Mouse (Mus musculus) ovary, postnatal 14 days (tissue): Measurements from ENCODE around the gene Notch4.

Source experiments
- DNase-seq: peaks from one replicate; pipeline ENCODE4 v3.0.0; 2022; ENCODE audit warnings: low spot score

Gene Notch4

DNA sequence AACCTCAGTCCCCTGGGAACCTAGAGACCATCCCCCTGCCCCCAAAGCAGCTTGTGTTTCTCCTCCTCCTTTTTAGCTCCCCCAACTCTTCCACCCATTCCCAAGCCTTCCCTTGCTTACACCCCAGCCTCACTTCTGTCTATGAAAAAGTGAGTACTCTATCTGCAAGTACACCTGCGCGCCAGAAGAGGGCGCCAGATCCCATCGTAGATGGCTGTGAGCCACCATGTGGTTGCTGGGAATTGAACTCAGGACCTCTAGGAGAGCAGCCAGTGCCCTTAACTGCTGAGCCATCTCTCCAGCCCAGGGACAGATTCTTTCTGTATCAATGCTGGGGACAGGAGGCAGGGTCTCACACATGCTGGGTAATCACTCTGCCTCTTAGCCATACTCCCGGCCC is 7.8 kb downstream of the Notch4 start:
- no peak for DNase-seq

- DNase-seq, result no peak
Observed at GRCm38 (mm10) chr17:34572361-34572760, 8.3 kb downstream of the Notch4 start.

DNA sequence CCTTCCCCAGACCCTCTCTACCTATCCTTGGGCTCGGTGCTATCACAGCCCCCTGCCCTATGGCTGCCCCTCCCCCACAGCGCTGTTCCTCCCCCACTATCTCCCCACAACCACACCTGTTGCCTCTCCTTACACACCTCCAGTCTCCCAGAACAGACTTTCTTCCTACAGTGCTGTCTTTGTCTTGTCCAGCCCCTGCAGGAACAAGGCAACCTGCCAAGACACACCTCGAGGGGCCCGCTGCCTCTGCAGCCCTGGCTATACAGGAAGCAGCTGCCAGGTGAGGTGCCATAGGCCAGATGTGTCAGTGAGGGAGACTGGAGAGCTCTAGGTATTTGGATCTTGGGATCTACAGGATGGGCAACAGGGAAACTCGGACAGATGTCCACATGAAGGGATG is 12.5 kb downstream of the Notch4 start:
- DNase-seq, result no peak

- DNase-seq, result no peak
Observed at GRCm38 (mm10) chr17:34578070-34578469, 14.0 kb downstream of the Notch4 start.

DNA sequence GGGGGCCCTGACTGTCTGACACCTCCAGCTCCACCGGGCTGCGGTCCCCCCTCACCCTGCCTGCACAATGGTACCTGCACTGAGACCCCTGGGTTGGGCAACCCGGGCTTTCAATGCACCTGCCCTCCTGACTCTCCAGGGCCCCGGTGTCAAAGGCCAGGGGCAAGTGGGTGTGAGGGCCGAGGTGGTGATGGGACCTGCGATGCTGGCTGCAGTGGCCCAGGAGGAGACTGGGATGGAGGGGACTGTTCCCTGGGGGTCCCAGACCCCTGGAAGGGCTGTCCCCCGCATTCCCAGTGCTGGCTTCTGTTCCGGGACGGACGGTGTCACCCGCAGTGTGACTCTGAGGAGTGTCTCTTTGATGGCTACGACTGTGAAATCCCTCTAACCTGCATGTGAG is 18.5 kb downstream of the Notch4 start:
- DNase-seq, result no peak

- DNase-seq, result no peak
Observed at GRCm38 (mm10) chr17:34583397-34583796, 19.3 kb downstream of the Notch4 start.

GRCm38 (mm10) chr17:34583819-34584218 is 19.8 kb downstream of the Notch4 start:
- DNase-seq, result no peak

- DNase-seq, result no peak
Observed at GRCm38 (mm10) chr17:34585121-34585520, 21.1 kb downstream of the Notch4 start.

GRCm38 (mm10) chr17:34585877-34586771 is 22.1 kb downstream of the Notch4 start:
- no peak for DNase-seq

- peak; percentile 62 for DNase-seq
Observed at GRCm38 (mm10) chr17:34586796-34587422, 22.8 kb downstream of the Notch4 start.

GRCm38 (mm10) chr17:34587423-34587811 is 23.3 kb downstream of the Notch4 start:
- peak; percentile 95 for DNase-seq

DNA sequence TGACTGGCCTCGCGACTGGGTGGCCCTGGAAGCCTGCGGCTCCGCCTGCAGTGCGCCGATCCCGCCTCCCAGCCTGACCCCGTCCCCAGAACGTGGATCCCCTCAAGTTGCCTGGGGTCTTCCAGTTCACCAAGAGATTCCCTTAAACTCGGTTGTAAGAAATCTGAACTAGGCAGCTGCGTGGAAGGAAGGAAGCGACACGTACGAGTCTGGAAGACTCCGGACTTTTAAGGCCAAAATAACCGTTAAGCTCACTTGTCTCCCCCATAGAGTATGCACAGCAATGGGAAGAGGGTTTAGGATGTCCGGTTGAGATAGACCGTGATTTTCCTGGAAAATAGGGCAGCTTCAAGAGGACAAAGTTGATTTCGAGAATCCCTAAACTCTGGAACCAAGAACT is 23.7 kb downstream of the Notch4 start:
- DNase-seq, result no peak

GRCm38 (mm10) chr17:34588767-34589166 is 24.7 kb downstream of the Notch4 start:
- no peak for DNase-seq

- no peak for DNase-seq
Observed at GRCm38 (mm10) chr17:34589206-34589605, 25.1 kb downstream of the Notch4 start.

GRCm38 (mm10) chr17:34589681-34590101 is 25.6 kb downstream of the Notch4 start, which contains the start of gene Gpsm3:
TSS of gene Gpsm3 (plus strand) at chr17:34589806.
- DNase-seq, result peak; percentile 51

- DNase-seq, result no peak
Observed at GRCm38 (mm10) chr17:34590154-34590987, 26.3 kb downstream of the Notch4 start.

GRCm38 (mm10) chr17:34591029-34591993 is 27.2 kb downstream of the Notch4 start, which contains the start of gene Pbx2:
TSS of gene Pbx2 (plus strand) at chr17:34591266.
- no peak for DNase-seq

DNA sequence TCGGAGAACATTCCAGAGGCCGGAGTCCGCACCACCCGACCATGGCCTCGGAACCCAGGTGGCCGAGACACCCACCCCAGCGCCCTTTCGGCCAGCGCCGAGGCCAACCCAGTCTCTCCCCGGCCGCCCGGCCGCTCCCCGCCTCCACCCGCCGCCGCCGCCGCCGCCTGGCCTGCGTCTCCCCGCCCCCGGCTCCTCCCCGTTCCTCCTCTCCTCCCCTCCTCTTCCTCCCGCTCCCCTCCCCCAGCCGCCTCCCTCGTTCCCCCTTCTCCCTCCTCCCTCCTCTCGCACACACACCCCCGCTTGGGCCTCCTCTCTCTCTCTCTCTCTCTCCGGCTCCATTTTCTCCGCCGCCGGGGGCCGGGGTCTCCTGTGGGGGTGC is 27.9 kb downstream of the Notch4 start:
- peak; percentile 82 for DNase-seq

DNA sequence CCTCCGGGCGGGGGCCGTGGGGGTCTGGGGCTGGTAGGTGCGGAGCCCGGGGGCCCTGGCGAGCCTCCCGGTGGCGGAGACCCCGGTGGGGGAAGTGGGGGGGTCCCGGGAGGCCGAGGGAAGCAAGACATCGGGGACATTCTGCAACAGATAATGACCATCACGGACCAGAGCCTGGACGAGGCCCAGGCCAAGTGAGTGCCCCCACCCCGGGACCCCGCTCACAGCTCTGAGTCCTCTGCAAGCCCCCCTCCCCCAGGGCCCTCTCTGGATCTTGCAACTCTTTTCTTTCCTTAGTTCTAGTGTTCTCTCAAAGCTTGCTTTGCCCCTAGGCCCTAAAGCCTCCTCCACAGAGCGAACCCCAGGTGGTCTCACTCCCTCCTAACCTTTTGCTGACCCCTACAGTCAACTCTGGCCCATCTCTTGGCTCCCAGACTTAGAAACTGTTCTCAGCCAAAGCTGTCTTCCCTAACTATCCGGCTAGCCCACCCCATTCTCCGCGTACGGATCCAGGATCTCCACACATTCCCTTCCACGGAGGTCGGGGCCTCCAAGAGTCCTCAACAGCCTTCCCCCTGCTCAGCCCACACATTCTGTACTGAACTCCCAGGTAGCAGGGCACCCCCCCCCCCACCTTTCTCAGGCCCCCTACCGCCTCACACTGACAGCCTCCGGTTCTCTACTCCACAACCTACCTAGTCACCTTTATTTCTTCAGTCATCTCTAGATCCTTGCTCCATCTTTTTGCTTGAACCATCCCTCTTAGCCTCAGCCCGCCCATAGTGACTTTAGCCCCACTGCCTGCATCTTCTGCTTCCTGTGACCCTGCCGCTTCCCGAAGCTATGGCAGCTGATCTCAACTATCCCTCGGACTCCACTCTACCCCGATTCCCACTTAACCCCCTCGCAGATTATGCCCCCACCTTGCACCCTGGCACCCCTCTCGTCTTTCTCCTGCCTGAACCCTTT is 28.8 kb downstream of the Notch4 start:
- DNase-seq, result no peak
